15 mouse cellular contexts compared by ENCODE assay signal in the genomic region with DNA sequence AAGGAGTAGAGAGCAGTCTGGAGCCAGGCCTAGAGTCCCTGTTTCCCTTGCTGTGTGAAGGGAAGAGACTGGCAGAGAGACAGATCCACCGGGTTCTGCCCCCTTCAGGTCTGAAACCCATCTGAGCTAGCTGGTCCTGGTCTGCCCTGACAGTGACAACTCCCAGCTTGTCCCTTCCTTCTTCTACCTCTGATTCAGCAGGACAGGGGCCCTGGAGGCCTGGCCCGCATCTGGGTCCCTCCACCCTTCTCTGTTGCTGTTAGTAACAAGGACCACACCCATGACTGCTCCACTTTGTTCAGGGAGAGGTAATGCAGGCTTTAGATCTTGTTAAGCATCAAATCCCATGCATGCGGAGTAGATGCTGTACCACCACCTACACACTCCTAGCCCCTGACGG. TPM values are rescaled to one million over a fixed set of nuclear protein-coding genes. Genes with fewer than 3 reads are reported as not detected.
DNase-seq lines count a peak whose midpoint lies in the region; ATAC-seq and TF ChIP-seq lines count a peak whose summit lies in the region.
"Had no signal": no experiment of that assay in that cellular context is flagged by ENCODE, and none has a peak within 500 bp of the region (broad histone marks: within the 10 kb centered on the region; RNA-seq: fewer than 3 reads in every experiment).

No protein-coding gene starts in this region.

- peaks cover 38% of the 10 kb centered on the region for H3K27me3 ChIP-seq in erythroblast, embryonic 14.5 days (ENCODE audit: control insufficient read depth)
- H3K27me3 ChIP-seq in hindbrain, embryonic 13.5 days: 0 out of 2 replicates have a peak, but pooled peaks cover 6% of the 10 kb centered on the region
- H3K27me3 ChIP-seq in hindbrain, embryonic 11.5 days (ENCODE audit: control insufficient read depth, insufficient read depth, low read length): no peaks in the 10 kb centered on the region
- no peaks in the 10 kb centered on the region for H3K27me3 ChIP-seq in stomach, embryonic 16.5 days (ENCODE audit: control insufficient read depth, insufficient read depth, low read length)
- H3K27me3 ChIP-seq in stomach, postnatal 0 days (ENCODE audit: control insufficient read depth, insufficient read depth, low read length): no peaks in the 10 kb centered on the region
- H3K27me3 ChIP-seq: embryonic facial prominence, embryonic 15.5 days had no signal

- H3K4me1 ChIP-seq in erythroblast, embryonic 14.5 days (ENCODE audit: control insufficient read depth): peaks cover 72% of the 10 kb centered on the region
- H3K4me1 ChIP-seq in hindbrain, embryonic 13.5 days (replicated peaks): peaks cover 33% of the 10 kb centered on the region
- H3K4me1 ChIP-seq in hindbrain, embryonic 11.5 days (replicated peaks; ENCODE audit: control insufficient read depth, insufficient read depth, low read length): peaks cover 2% of the 10 kb centered on the region; the same call in 1 of the 2 replicates
- H3K4me1 ChIP-seq in stomach, embryonic 16.5 days (ENCODE audit: control insufficient read depth, insufficient read depth, low read length): peaks cover 19% of the 10 kb centered on the region
- 0 out of 2 replicates have a peak, but pooled peaks cover 3% of the 10 kb centered on the region for H3K4me1 ChIP-seq in stomach, postnatal 0 days (replicated peaks; ENCODE audit: control insufficient read depth, insufficient read depth)

- no peak for ATAC-seq in erythroblast, adult 5-6 weeks (replicated peaks; ENCODE audit: low FRiP score, poor library complexity, severe bottlenecking)
- no peak for ATAC-seq in hindbrain, embryonic 13.5 days (ENCODE audit: low FRiP score)
- no peak for ATAC-seq in hindbrain, embryonic 11.5 days (ENCODE audit: low FRiP score)
- ATAC-seq in stomach, embryonic 16.5 days (ENCODE audit: insufficient read depth, low FRiP score): no peak
- ATAC-seq in stomach, postnatal 0 days (ENCODE audit: low FRiP score, low TSS enrichment): no peak
- ATAC-seq: forebrain, embryonic 14.5 days; intestine, postnatal 0 days had no signal

- H3K9me3 ChIP-seq in erythroblast, embryonic 14.5 days (ENCODE audit: control insufficient read depth, low read length): no peaks in the 10 kb centered on the region
- H3K9me3 ChIP-seq in hindbrain, embryonic 13.5 days: no peaks in the 10 kb centered on the region
- H3K9me3 ChIP-seq in hindbrain, embryonic 11.5 days (ENCODE audit: control insufficient read depth, low read length): no peaks in the 10 kb centered on the region
- H3K9me3 ChIP-seq in stomach, embryonic 16.5 days (replicated peaks; ENCODE audit: control insufficient read depth, low read length): no peaks in the 10 kb centered on the region
- no peaks in the 10 kb centered on the region for H3K9me3 ChIP-seq in stomach, postnatal 0 days (ENCODE audit: control insufficient read depth, low read length)
- H3K9me3 ChIP-seq: embryonic facial prominence, embryonic 15.5 days had no signal

- no peak overlapping the region for H3K27ac ChIP-seq in hindbrain, embryonic 13.5 days
- no peak overlapping the region for H3K27ac ChIP-seq in hindbrain, embryonic 11.5 days (ENCODE audit: low read depth, low read length)
- no peak overlapping the region; the same call in 1 of the 2 replicates for H3K27ac ChIP-seq in stomach, embryonic 16.5 days (ENCODE audit: low read length)
- no peak overlapping the region for H3K27ac ChIP-seq in stomach, postnatal 0 days (replicated peaks)
- H3K27ac ChIP-seq: embryonic facial prominence, embryonic 15.5 days had no signal

- DNase-seq in hindbrain, embryonic 11.5 days (ENCODE audit: low spot score): no peak
- no peak for DNase-seq in stomach, postnatal 0 days (ENCODE audit: low spot score)
- no peak for DNase-seq in urinary bladder, postnatal 36 days (ENCODE audit: low spot score in 2 of 2)
- no peak for DNase-seq in adrenal gland, postnatal 14 days
- DNase-seq: adrenal gland, postnatal 25 days; gastrocnemius, postnatal 10 days; lung, adult 18-20 months had no signal

- peaks cover 53% of the 10 kb centered on the region for H3K36me3 ChIP-seq in erythroblast, embryonic 14.5 days (ENCODE audit: control insufficient read depth)
- peaks cover 33% of the 10 kb centered on the region for H3K36me3 ChIP-seq in hindbrain, embryonic 13.5 days
- no peaks in the 10 kb centered on the region for H3K36me3 ChIP-seq in hindbrain, embryonic 11.5 days (ENCODE audit: control insufficient read depth, insufficient read depth, low read length)
- H3K36me3 ChIP-seq in stomach, embryonic 16.5 days (ENCODE audit: control insufficient read depth, insufficient read depth, low read length): peaks cover 11% of the 10 kb centered on the region; the same call in 1 of the 2 replicates
- peaks cover 14% of the 10 kb centered on the region for H3K36me3 ChIP-seq in stomach, postnatal 0 days (ENCODE audit: control insufficient read depth, insufficient read depth, low read length)

- 75% methylated on average over 4 of the region's 4 CpGs for WGBS in hindbrain, embryonic 13.5 days
- 69% methylated on average over 4 of the region's 4 CpGs for WGBS in hindbrain, embryonic 11.5 days
- 42% methylated on average over 4 of the region's 4 CpGs for WGBS in stomach, embryonic 16.5 days
- 51% methylated on average over 4 of the region's 4 CpGs for WGBS in stomach, postnatal 0 days

- H3K4me2 ChIP-seq in hindbrain, embryonic 13.5 days: no peak overlapping the region
- H3K4me2 ChIP-seq in hindbrain, embryonic 11.5 days (replicated peaks; ENCODE audit: low read depth, low read length): no peak overlapping the region
- H3K4me2 ChIP-seq in stomach, embryonic 16.5 days (ENCODE audit: low read depth, low read length): no peak overlapping the region
- H3K4me2 ChIP-seq in stomach, postnatal 0 days (replicated peaks; ENCODE audit: low read depth): no peak overlapping the region

- no peak for TF ChIP-seq EP300 in stomach, postnatal 0 days (optimal IDR thresholded peaks at IDR 0.05)

- H3K9ac ChIP-seq in hindbrain, embryonic 13.5 days: peak overlapping the region; percentile 35
- H3K9ac ChIP-seq in hindbrain, embryonic 11.5 days (ENCODE audit: low read depth, low read length): no peak overlapping the region
- H3K9ac ChIP-seq in stomach, embryonic 16.5 days (ENCODE audit: low read length): peak overlapping the region; percentile 55; the same call in 1 of the 2 replicates
- H3K9ac ChIP-seq in stomach, postnatal 0 days (ENCODE audit: low read length): no peak overlapping the region
- H3K9ac ChIP-seq: embryonic facial prominence, embryonic 15.5 days had no signal

- peak overlapping the region; percentile 2 for H3K4me3 ChIP-seq in erythroblast, embryonic 14.5 days (replicated peaks)
- no peak overlapping the region for H3K4me3 ChIP-seq in hindbrain, embryonic 13.5 days
- no peak overlapping the region for H3K4me3 ChIP-seq in hindbrain, embryonic 11.5 days (ENCODE audit: low read depth, low read length)
- no peak overlapping the region for H3K4me3 ChIP-seq in stomach, embryonic 16.5 days (replicated peaks; ENCODE audit: low read length)
- no peak overlapping the region for H3K4me3 ChIP-seq in stomach, postnatal 0 days (ENCODE audit: low read depth, low read length)
- H3K4me3 ChIP-seq: embryonic facial prominence, embryonic 15.5 days had no signal

- no peak for TF ChIP-seq CTCF in stomach, postnatal 0 days (IDR thresholded peaks at IDR 0.05; ENCODE audit: low read depth)

RNA-seq across cellular contexts. Expression of gene Snx21, which starts 2.8 kb away (rescaled TPM):
- polyA plus RNA-seq in erythroblast, embryonic 14.5 days (2012): 1.5 and 2.4 TPM in 2 replicates
- 2.1 and 2.9 TPM in 2 replicates for total RNA-seq in erythroblast, adult 5-6 weeks (2015; ENCODE audit: low replicate concordance)
- total RNA-seq in erythroblast, adult 5-6 weeks (2017; ENCODE audit: low replicate concordance): 0.43 and 0.98 TPM in 2 replicates
- 21.0 and 22.4 TPM in 2 replicates for polyA plus RNA-seq in hindbrain, embryonic 13.5 days (2015; fragmentation: Nextera tagmentation; extraction: Ambion mirVana)
- polyA plus RNA-seq in hindbrain, embryonic 11.5 days (2014; fragmentation: Nextera tagmentation; extraction: Ambion mirVana): 8.6 and 11.6 TPM in 2 replicates
- polyA plus RNA-seq in stomach, embryonic 16.5 days (2015; fragmentation: Nextera tagmentation; extraction: Ambion mirVana): 26.3 and 26.5 TPM in 2 replicates
- 13.9 and 14.9 TPM in 2 replicates for polyA plus RNA-seq in stomach, postnatal 0 days (2015; fragmentation: Nextera tagmentation; extraction: Ambion mirVana)
- 35.7 and 46.2 TPM in 2 replicates for total RNA-seq in adrenal gland, postnatal 14 days (2021)

RNA-seq across cellular contexts. Expression of gene Tnnc2, which starts 8.6 kb away (rescaled TPM):
- not detected in 2 replicates for polyA plus RNA-seq in erythroblast, embryonic 14.5 days (2012)
- total RNA-seq in erythroblast, adult 5-6 weeks (2015; ENCODE audit: low replicate concordance): not detected in 2 replicates
- not detected in 2 replicates for total RNA-seq in erythroblast, adult 5-6 weeks (2017; ENCODE audit: low replicate concordance)
- 1.3 and 3.9 TPM in 2 replicates for polyA plus RNA-seq in hindbrain, embryonic 13.5 days (2015; fragmentation: Nextera tagmentation; extraction: Ambion mirVana)
- 4.8 and 7.1 TPM in 2 replicates for polyA plus RNA-seq in hindbrain, embryonic 11.5 days (2014; fragmentation: Nextera tagmentation; extraction: Ambion mirVana)
- 15.7 and 377 TPM in 2 replicates for polyA plus RNA-seq in stomach, embryonic 16.5 days (2015; fragmentation: Nextera tagmentation; extraction: Ambion mirVana)
- 7.0 and 8.5 TPM in 2 replicates for polyA plus RNA-seq in stomach, postnatal 0 days (2015; fragmentation: Nextera tagmentation; extraction: Ambion mirVana)
- total RNA-seq in adrenal gland, postnatal 14 days (2021): 1.0 TPM in 1 of 2 replicates, not detected in the other
- total RNA-seq: adrenal gland, postnatal 25 days; common myeloid progenitor, adult 5-6 weeks had no signal
- polyA plus RNA-seq: forebrain, embryonic 14.5 days had no signal

RNA-seq across cellular contexts. Expression of gene Acot8, which starts 16.3 kb away (rescaled TPM):
- 7.0 and 9.2 TPM in 2 replicates for polyA plus RNA-seq in erythroblast, embryonic 14.5 days (2012)
- 9.6 and 10.0 TPM in 2 replicates for total RNA-seq in erythroblast, adult 5-6 weeks (2015; ENCODE audit: low replicate concordance)
- 15.8 and 20.8 TPM in 2 replicates for total RNA-seq in erythroblast, adult 5-6 weeks (2017; ENCODE audit: low replicate concordance)
- 19.4 and 19.8 TPM in 2 replicates for polyA plus RNA-seq in hindbrain, embryonic 13.5 days (2015; fragmentation: Nextera tagmentation; extraction: Ambion mirVana)
- polyA plus RNA-seq in hindbrain, embryonic 11.5 days (2014; fragmentation: Nextera tagmentation; extraction: Ambion mirVana): 11.9 and 12.8 TPM in 2 replicates
- polyA plus RNA-seq in stomach, embryonic 16.5 days (2015; fragmentation: Nextera tagmentation; extraction: Ambion mirVana): 23.8 and 23.9 TPM in 2 replicates
- 39.4 and 43.8 TPM in 2 replicates for polyA plus RNA-seq in stomach, postnatal 0 days (2015; fragmentation: Nextera tagmentation; extraction: Ambion mirVana)
- 25.7 and 28.9 TPM in 2 replicates for total RNA-seq in adrenal gland, postnatal 14 days (2021)

RNA-seq across cellular contexts. Expression of gene Zswim3, which starts 16.5 kb away (rescaled TPM):
- polyA plus RNA-seq in erythroblast, embryonic 14.5 days (2012): 0.08 and 0.10 TPM in 2 replicates
- 0.58 and 1.9 TPM in 2 replicates for total RNA-seq in erythroblast, adult 5-6 weeks (2015; ENCODE audit: low replicate concordance)
- 2.0 and 4.5 TPM in 2 replicates for total RNA-seq in erythroblast, adult 5-6 weeks (2017; ENCODE audit: low replicate concordance)
- 13.7 and 14.6 TPM in 2 replicates for polyA plus RNA-seq in hindbrain, embryonic 13.5 days (2015; fragmentation: Nextera tagmentation; extraction: Ambion mirVana)
- 13.3 and 13.7 TPM in 2 replicates for polyA plus RNA-seq in hindbrain, embryonic 11.5 days (2014; fragmentation: Nextera tagmentation; extraction: Ambion mirVana)
- polyA plus RNA-seq in stomach, embryonic 16.5 days (2015; fragmentation: Nextera tagmentation; extraction: Ambion mirVana): 8.8 TPM in 2 replicates
- 3.8 and 4.4 TPM in 2 replicates for polyA plus RNA-seq in stomach, postnatal 0 days (2015; fragmentation: Nextera tagmentation; extraction: Ambion mirVana)
- total RNA-seq in adrenal gland, postnatal 14 days (2021): 4.9 and 5.1 TPM in 2 replicates

RNA-seq across cellular contexts. Expression of gene Ube2c, which starts 18.7 kb away (rescaled TPM):
- polyA plus RNA-seq in erythroblast, embryonic 14.5 days (2012): 158 and 179 TPM in 2 replicates
- 268 and 318 TPM in 2 replicates for total RNA-seq in erythroblast, adult 5-6 weeks (2015; ENCODE audit: low replicate concordance)
- 123 and 215 TPM in 2 replicates for total RNA-seq in erythroblast, adult 5-6 weeks (2017; ENCODE audit: low replicate concordance)
- 97.2 and 108 TPM in 2 replicates for polyA plus RNA-seq in hindbrain, embryonic 13.5 days (2015; fragmentation: Nextera tagmentation; extraction: Ambion mirVana)
- 498 and 520 TPM in 2 replicates for polyA plus RNA-seq in hindbrain, embryonic 11.5 days (2014; fragmentation: Nextera tagmentation; extraction: Ambion mirVana)
- polyA plus RNA-seq in stomach, embryonic 16.5 days (2015; fragmentation: Nextera tagmentation; extraction: Ambion mirVana): 332 and 335 TPM in 2 replicates
- polyA plus RNA-seq in stomach, postnatal 0 days (2015; fragmentation: Nextera tagmentation; extraction: Ambion mirVana): 74.1 and 104 TPM in 2 replicates
- total RNA-seq in adrenal gland, postnatal 14 days (2021): 32.1 and 36.0 TPM in 2 replicates

Comparison
In these comparisons a context has a peak if more than half of its experiments do, and no peak if none do; other contexts are left out.
1. H3K9ac ChIP-seq: peak in hindbrain, embryonic 13.5 days (single experiment) and stomach, embryonic 16.5 days (single experiment); none in hindbrain, embryonic 11.5 days (single experiment) and stomach, postnatal 0 days (single experiment).